Mouse (Mus musculus) heart, embryonic 12.5 days (tissue): ENCODE results near the gene Ddost. TPM values are rescaled to one million over a fixed set of nuclear protein-coding genes. Genes with fewer than 3 reads are reported as not detected.

Experiments used
- ATAC-seq: fragments of 200-750 bp; cut with Nextera tagmentation; 2 replicates; pipeline ENCODE4 v1.8.0; 2017; ENCODE audit warnings: moderate TSS enrichment, moderate library complexity; ENCODE audit not compliant: insufficient number of reproducible peaks, low FRiP score
- H3K27ac ChIP-seq: fragments of 300-500 bp; sonication (generic); 2 replicates; pipeline ENCODE4 v1.5.1; 2016; ENCODE audit warnings: mild to moderate bottlenecking, moderate library complexity; ENCODE audit not compliant: poor library complexity, severe bottlenecking
- H3K27me3 ChIP-seq: fragments of 300-500 bp; sonication (generic); replicated peaks from 2 replicates; pipeline ENCODE4 v1.6.1; 2016; ENCODE audit warnings: mild to moderate bottlenecking, moderate library complexity
- H3K36me3 ChIP-seq: fragments of 300-500 bp; sonication (generic); 2 replicates; pipeline ENCODE4 v1.6.1; 2016; ENCODE audit warnings: mild to moderate bottlenecking, moderate library complexity
- H3K4me1 ChIP-seq: fragments of 300-500 bp; sonication (generic); replicated peaks from 2 replicates; pipeline ENCODE4 v1.6.1; 2016; ENCODE audit warnings: mild to moderate bottlenecking
- H3K4me2 ChIP-seq: fragments of 300-500 bp; sonication (generic); 2 replicates; pipeline ENCODE4 v1.6.1; 2016; ENCODE audit warnings: mild to moderate bottlenecking, moderate library complexity
- H3K4me3 ChIP-seq: fragments of 300-500 bp; sonication (generic); 2 replicates; pipeline ENCODE4 v1.5.1; 2016; ENCODE audit warnings: mild to moderate bottlenecking
- H3K9ac ChIP-seq: fragments of 300-500 bp; sonication (generic); 2 replicates; pipeline ENCODE4 v1.6.1; 2016; ENCODE audit warnings: mild to moderate bottlenecking, moderate library complexity
- H3K9me3 ChIP-seq: fragments of 300-500 bp; sonication (generic); replicated peaks from 2 replicates; pipeline ENCODE4 v1.6.1; 2016; ENCODE audit warnings: mild to moderate bottlenecking, moderate library complexity
- WGBS: fragments of 180-500 bp; shearing (Covaris S2); methylation state at CpG from one replicate; pipeline ENCODE4 v1.1.7; 2016; 5-methylcytosine and 5-hydroxymethylcytosine counted together
- microRNA-seq: library from miRNA; unstranded; fragments of <30 nt; microRNA quantifications from one replicate; pipeline ENCODE4, GENCODE M21; 2017
- polyA plus RNA-seq: library from polyadenylated mRNA; unstranded; fragments of >200 nt; fragmentation: Nextera tagmentation; extraction: Ambion mirVana; gene quantifications from 2 replicates; pipeline ENCODE4 v1.2.1, GENCODE M21; 2016

Ddost gene
- polyA plus RNA-seq, 1 experiment from 2014 or later: 318 TPM

DNA sequence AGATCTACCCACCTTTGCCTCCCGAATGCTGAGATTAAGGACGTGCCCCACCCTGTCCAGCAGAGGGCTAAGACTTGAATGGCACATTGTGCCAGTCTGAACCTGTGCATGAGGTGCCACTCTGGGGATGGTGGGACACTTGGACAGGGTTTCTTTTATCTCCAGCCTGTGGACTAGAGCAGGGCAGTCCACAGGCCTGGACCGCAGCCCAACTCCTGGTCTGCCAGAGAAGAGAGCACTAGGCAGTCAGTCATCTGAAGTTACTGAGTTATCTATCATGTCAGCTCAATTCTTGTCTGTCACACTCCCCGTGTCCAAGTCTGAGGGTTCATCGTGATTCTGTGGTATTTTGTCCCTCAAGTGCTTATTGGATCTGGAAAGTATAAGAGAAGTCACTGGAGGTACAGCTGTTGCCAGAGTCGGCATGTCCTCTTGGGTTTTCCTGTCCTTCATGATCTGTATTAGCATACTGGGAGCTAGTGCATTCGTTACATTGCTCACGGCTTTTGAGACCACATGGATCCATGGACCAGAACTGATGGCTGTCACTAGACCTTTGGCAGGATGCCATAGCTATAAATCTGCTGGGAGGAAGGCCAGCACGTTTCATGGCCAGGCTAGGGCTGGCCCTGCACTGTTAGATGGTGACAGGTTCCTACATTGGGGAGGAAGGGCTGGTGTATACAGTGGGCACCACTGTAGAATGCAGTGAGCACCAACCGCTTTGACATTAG lies 49.1 kb downstream of the Ddost start:
- Histone ChIP-seq H3K9me3 (no peaks in the 10 kb centered on the region), H3K4me3 (no peak overlapping the region), H3K36me3 (no peaks in the 10 kb centered on the region), H3K27ac (no peak overlapping the region), H3K27me3 (peaks cover 16% of the 10 kb centered on the region), H3K9ac (no peak overlapping the region), H3K4me2 (no peak overlapping the region), H3K4me1 (no peaks in the 10 kb centered on the region)
- WGBS: 77% methylated on average over 10 of the region's 10 CpGs
- no peak; the same call in 1 of the 2 replicates for ATAC-seq

DNA sequence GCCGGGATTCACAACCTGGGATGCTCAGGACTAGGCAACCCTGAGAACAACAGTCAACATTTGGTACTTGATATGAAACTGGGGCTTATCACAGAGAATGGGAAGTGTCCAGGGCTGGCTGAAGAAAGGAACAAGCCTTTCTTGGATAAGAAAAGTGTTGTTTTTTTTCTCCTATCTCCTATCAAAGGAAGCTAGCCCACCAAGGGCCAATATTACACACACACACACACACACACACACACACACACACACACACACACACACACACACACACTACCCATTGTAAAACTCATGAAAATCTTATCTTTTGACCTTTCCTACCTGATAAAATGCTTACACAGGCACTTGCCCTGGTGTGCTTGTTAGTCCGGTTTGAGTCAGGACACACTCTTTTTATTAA lies 51.0 kb downstream of the Ddost start:
- ATAC-seq: no peak
- no peak overlapping the region for H3K4me2 ChIP-seq
- H3K36me3 ChIP-seq: no peaks in the 10 kb centered on the region
- H3K27me3 ChIP-seq: peaks cover 8% of the 10 kb centered on the region; the same call in 1 of the 2 replicates
- H3K9ac ChIP-seq: no peak overlapping the region
- no peaks in the 10 kb centered on the region for H3K4me1 ChIP-seq
- no peaks in the 10 kb centered on the region for H3K9me3 ChIP-seq
- H3K27ac ChIP-seq: no peak overlapping the region
- 57% methylated on average over 2 of the region's 2 CpGs for WGBS
- no peak overlapping the region for H3K4me3 ChIP-seq

DNA sequence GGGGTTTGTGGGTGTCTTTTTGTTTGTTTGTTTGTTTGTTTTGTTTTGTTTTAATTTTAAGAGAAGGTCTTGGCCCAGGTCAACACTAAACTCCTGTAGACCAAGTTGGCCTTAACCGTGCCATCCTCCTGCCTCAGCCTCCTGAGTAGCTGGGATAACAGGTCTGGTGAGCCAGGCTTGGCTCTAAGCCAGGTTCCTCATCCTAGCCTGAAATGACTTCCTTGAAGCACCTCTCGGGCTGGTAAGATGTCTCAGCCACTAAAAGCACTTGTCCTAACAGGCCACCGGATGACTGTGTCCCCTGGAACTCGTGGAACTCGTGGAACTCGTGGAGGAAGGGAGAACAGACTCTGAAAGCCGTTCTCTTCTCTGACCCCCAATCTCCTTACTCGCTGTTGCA lies 51.6 kb downstream of the Ddost start:
- Histone ChIP-seq H3K27me3 (peaks cover 11% of the 10 kb centered on the region), H3K4me2 (no peak overlapping the region), H3K4me1 (no peaks in the 10 kb centered on the region), H3K9ac (no peak overlapping the region), H3K4me3 (no peak overlapping the region), H3K36me3 (no peaks in the 10 kb centered on the region), H3K27ac (no peak overlapping the region), H3K9me3 (no peaks in the 10 kb centered on the region)
- ATAC-seq: no peak
- WGBS: 78% methylated on average over 8 of the region's 8 CpGs

DNA sequence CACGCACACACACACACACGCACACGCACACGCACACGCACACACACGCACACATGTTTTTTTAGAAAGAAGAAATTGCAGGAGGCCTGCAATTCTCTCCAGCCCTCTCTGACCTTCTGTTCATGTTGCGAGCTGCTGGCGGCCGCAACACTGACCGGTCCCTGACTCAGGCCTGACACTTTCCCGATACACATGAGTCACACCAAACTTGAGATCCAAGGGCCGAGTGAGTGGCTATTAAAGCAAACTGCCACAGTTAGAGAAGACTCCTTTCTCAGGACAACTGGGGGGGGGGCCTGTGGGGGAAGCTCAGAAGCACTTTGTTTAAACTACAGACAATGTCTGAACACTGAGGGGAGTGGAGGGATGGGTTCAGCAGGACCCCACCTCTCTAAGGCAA lies 52.0 kb downstream of the Ddost start:
- Histone ChIP-seq H3K27ac (no peak overlapping the region), H3K4me2 (no peak overlapping the region), H3K36me3 (no peaks in the 10 kb centered on the region), H3K9ac (no peak overlapping the region), H3K4me1 (no peaks in the 10 kb centered on the region), H3K9me3 (no peaks in the 10 kb centered on the region), H3K27me3 (peaks cover 14% of the 10 kb centered on the region), H3K4me3 (no peak overlapping the region)
- no peak for ATAC-seq
- 84% methylated on average over 12 of the region's 12 CpGs for WGBS

DNA sequence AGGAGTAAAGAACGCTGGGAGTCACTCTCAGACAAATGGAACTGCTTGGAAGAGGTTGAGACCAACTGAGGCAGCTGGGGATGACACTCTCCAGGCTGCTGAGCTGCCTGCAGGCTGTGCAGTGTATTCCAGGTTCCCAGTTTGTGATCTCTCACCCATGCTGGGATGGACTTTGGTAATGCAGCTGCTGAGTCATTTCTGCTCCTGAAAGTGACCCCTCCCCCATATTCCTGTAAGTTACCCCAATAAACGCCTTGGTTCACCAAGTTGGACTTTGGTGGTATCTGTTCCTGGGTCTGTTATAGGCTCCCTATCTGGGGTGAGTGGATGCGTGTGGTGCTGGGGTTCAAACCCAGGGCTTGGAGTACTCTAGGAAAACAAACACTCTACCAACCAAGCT lies 53.6 kb downstream of the Ddost start:
- no peak overlapping the region for H3K9ac ChIP-seq
- H3K36me3 ChIP-seq: no peaks in the 10 kb centered on the region
- ATAC-seq: no peak
- H3K9me3 ChIP-seq: no peaks in the 10 kb centered on the region
- no peak overlapping the region for H3K27ac ChIP-seq
- peaks cover 14% of the 10 kb centered on the region for H3K27me3 ChIP-seq
- H3K4me1 ChIP-seq: no peaks in the 10 kb centered on the region
- WGBS: 74% methylated on average over 3 of the region's 3 CpGs
- no peak overlapping the region for H3K4me2 ChIP-seq
- no peak overlapping the region for H3K4me3 ChIP-seq

DNA sequence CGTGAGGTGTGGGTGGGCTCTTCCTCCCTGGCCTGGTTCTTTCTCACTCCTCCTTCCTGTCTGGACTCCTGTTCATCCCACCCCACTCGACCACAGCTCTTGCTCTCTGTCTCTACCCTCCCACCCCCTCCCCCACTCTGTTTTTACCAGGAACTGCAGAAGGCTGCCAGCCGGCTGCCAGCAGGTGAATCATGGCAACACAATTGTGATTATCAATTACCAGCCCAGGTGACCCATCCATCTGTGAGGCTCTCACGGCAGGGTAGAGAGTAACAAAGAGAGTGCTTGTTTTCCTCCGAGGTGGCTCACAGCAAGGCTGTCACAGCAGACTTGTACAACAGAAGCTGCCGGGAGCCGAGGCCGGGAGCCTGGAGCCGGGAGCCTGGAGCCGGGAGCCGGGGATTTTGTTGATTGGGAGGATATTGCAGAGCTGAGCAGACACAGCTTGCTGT lies 56.9 kb downstream of the Ddost start:
- H3K36me3 ChIP-seq: no peaks in the 10 kb centered on the region
- peak overlapping the region; percentile 30; the same call in 1 of the 2 replicates for H3K9ac ChIP-seq
- ATAC-seq: no peak
- no peaks in the 10 kb centered on the region for H3K4me1 ChIP-seq
- WGBS: 9% methylated on average over 11 of the region's 11 CpGs
- no peaks in the 10 kb centered on the region for H3K9me3 ChIP-seq
- peak overlapping the region; percentile 3; the same call in 1 of the 2 replicates for H3K4me3 ChIP-seq
- peak overlapping the region; percentile 32; the same call in 1 of the 2 replicates for H3K4me2 ChIP-seq
- H3K27ac ChIP-seq: no peak overlapping the region
- H3K27me3 ChIP-seq: peaks cover 16% of the 10 kb centered on the region

Small RNAs within 50 kb of the gene (microRNA-seq; reads per million reads assigned to microRNA genes)
- gene Gm27646 (not detected), gene Mir7019 (3.1 reads per million, percentile 8 among the genes with 10 or more reads in this experiment)

Other genes with a start within 250 kb of the Ddost start
- 109 and 114 TPM in 2 replicates for gene Hp1bp3, start 88.4 kb upstream of the Ddost start, polyA plus RNA-seq
- 0.31 and 0.41 TPM in 2 replicates for gene Sh2d5, start 54.3 kb upstream of the Ddost start, polyA plus RNA-seq
- gene Kif17, start 54.3 kb upstream of the Ddost start, polyA plus RNA-seq: 0.44 and 0.52 TPM in 2 replicates
- 72.6 and 78.6 TPM in 2 replicates for gene Pink1, start 21.6 kb downstream of the Ddost start, polyA plus RNA-seq
- gene Cda, start 63.3 kb downstream of the Ddost start, polyA plus RNA-seq: 9.3 and 10.9 TPM in 2 replicates
- 0.06 TPM in 1 of 2 replicates, not detected in the other for gene Fam43b, start 91.8 kb downstream of the Ddost start, polyA plus RNA-seq
- 18.6 and 21.5 TPM in 2 replicates for gene Mul1, start 129.9 kb downstream of the Ddost start, polyA plus RNA-seq
- gene Camk2n1, start 149.6 kb downstream of the Ddost start, polyA plus RNA-seq: 1.1 and 1.4 TPM in 2 replicates